Mouse (Mus musculus) ES-Bruce4 (cell line): ENCODE measurements around the gene Hmgn2. TPM values are rescaled to one million over a fixed set of nuclear protein-coding genes. Genes with fewer than 3 reads are reported as not detected.
A peak's percentile ranks its signal among the peaks of the same experiment; 100 is the strongest.

ENCODE experiments used
- H3K27ac ChIP-seq: 2 replicates; pipeline ENCODE4 v1.5.1; 2012; ENCODE audit warnings: low read length, inconsistent platforms; ENCODE audit not compliant: insufficient read depth
- H3K27me3 ChIP-seq: 2 replicates; pipeline ENCODE4 v1.6.1; 2012; ENCODE audit warnings: mild to moderate bottlenecking, low read length, inconsistent platforms; ENCODE audit not compliant: control insufficient read depth, poor library complexity, insufficient read depth, severe bottlenecking
- H3K36me3 ChIP-seq: 2 replicates; pipeline ENCODE4 v1.6.1; 2012; ENCODE audit warnings: inconsistent platforms, mild to moderate bottlenecking, low read length, moderate library complexity; ENCODE audit not compliant: control insufficient read depth, poor library complexity, insufficient read depth, severe bottlenecking
- H3K4me1 ChIP-seq: one replicate; pipeline ENCODE4 v1.8.1; 2011; ENCODE audit warnings: low read length; ENCODE audit not compliant: control insufficient read depth, insufficient read depth
- H3K4me3 ChIP-seq: 2 replicates; pipeline ENCODE4 v1.5.1; 2011; ENCODE audit warnings: low read depth, mild to moderate bottlenecking, low read length
- H3K9ac ChIP-seq: 2 replicates; pipeline ENCODE4 v1.6.1; 2012; ENCODE audit warnings: low read depth, mild to moderate bottlenecking, inconsistent platforms; ENCODE audit not compliant: poor library complexity, severe bottlenecking
- H3K9me3 ChIP-seq: replicated peaks from 2 replicates; pipeline ENCODE4 v1.6.1; 2012; ENCODE audit warnings: mild to moderate bottlenecking, low read length, inconsistent platforms; ENCODE audit not compliant: control insufficient read depth, poor library complexity, insufficient read depth, severe bottlenecking
- CTCF ChIP-seq: IDR thresholded peaks from one replicate; pipeline ENCODE4 v1.8.1; 2011; ENCODE audit warnings: low read depth, low read length
- EP300 ChIP-seq: IDR thresholded peaks from 2 replicates; pipeline ENCODE4 v1.6.1; 2011; ENCODE audit warnings: low read depth, low read length; ENCODE audit not compliant: insufficient read depth
- POLR2A ChIP-seq: IDR thresholded peaks from one replicate; pipeline ENCODE4 v1.8.1; 2011; ENCODE audit warnings: low read length; ENCODE audit not compliant: insufficient read depth
- polyA plus RNA-seq: library from polyadenylated mRNA; stranded (reverse); fragments of >200 nt; gene quantifications from 2 replicates; pipeline ENCODE4 v1.2.4, GENCODE M21; 2011; ENCODE audit warnings: low read depth; ENCODE audit not compliant: missing spikeins, insufficient read depth, insufficient read length

The Hmgn2 gene
- polyA plus RNA-seq, 1 experiment: 257 TPM

DNA sequence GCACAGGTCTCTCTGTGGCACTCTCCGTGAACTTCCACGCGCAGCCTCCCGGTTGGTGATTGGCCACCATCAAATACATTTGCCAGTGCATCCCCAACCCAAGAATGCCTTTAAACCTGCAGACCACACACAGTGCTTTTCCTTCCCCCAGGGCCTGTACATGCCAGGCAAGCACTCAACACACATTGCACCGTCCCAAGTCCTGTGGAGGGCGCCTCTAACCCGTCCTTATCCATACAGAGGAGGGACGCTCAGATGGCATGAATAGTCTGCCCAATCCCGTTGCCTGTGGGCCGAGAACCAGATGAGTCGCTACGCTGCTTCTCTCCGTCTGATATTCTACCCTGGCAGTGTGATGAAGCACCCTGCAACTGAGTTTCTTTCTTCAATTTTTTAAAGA, 14.5 kb upstream of the Hmgn2 start:
- no peaks in the 10 kb centered on the region for H3K27me3 ChIP-seq
- TF ChIP-seq CTCF (peak; percentile 12), EP300 (no peak)
- no peaks in the 10 kb centered on the region for H3K9me3 ChIP-seq
- no peak overlapping the region for H3K9ac ChIP-seq
- H3K4me1 ChIP-seq: no peaks in the 10 kb centered on the region
- no peak overlapping the region for H3K4me3 ChIP-seq
- no peak overlapping the region for H3K27ac ChIP-seq
- H3K36me3 ChIP-seq: peaks cover 13% of the 10 kb centered on the region

DNA sequence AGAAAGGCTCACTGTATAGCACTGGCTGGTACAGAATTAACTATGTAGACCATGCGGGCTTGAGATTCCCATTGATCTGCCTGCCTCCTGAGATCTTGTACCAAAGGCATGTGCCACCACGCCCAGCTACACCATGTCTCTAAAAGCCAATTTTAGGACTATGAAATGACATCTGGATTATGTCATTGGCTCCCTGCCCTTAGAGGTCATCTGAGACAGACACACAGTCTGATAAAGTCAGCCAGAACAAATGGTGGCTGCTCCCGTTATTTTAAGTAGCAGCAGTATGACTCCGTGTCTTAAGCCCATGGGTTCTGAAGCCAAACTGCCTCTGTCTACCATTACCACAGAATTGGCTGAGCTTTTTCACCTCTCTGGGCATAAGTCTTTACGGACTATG, 12.0 kb upstream of the Hmgn2 start:
- no peaks in the 10 kb centered on the region for H3K4me1 ChIP-seq
- no peak overlapping the region for H3K9ac ChIP-seq
- no peaks in the 10 kb centered on the region for H3K9me3 ChIP-seq
- TF ChIP-seq POLR2A (no peak), EP300 (no peak), CTCF (no peak)
- H3K36me3 ChIP-seq: peaks cover 16% of the 10 kb centered on the region
- no peak overlapping the region for H3K4me3 ChIP-seq
- H3K27ac ChIP-seq: no peak overlapping the region
- H3K27me3 ChIP-seq: no peaks in the 10 kb centered on the region

DNA sequence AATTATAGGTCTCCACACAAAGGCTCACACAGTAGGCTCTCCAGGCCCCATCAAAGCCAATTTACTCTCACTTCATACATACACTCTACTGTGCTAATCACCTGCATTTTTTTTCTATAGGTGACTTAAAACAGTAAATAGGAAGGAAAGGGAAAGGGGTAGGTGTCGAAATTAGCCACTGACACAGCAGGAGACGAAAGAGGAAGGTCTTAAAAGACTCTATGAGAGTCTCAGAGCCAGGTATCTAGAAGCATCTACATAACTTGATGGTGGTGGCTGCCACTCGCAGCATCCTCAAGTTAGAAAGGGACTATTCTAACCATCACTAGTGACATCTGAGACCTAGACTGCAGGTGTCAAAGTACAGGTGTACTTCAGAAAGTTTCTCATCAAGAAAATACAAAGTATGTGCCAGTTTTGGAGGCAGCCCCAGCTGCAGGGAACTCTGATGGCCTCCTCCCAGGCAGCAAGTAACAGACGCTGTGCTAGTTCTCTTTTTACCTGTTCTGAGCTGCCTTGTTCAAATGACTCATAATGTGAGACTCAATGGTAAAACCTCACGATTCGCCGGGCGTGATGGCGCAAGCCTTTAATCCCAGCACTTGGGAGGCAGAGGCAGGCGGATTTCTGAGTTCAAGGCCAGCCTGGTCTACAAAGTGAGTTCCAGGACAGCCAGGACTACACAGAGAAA, 9.7 kb upstream of the Hmgn2 start:
- Histone ChIP-seq H3K9ac (no peak overlapping the region), H3K36me3 (peaks cover 14% of the 10 kb centered on the region), H3K9me3 (no peaks in the 10 kb centered on the region), H3K27ac (no peak overlapping the region), H3K4me1 (no peaks in the 10 kb centered on the region), H3K4me3 (no peak overlapping the region), H3K27me3 (no peaks in the 10 kb centered on the region)
- TF ChIP-seq EP300: no peak
- TF ChIP-seq POLR2A: no peak
- no peak for TF ChIP-seq CTCF

DNA sequence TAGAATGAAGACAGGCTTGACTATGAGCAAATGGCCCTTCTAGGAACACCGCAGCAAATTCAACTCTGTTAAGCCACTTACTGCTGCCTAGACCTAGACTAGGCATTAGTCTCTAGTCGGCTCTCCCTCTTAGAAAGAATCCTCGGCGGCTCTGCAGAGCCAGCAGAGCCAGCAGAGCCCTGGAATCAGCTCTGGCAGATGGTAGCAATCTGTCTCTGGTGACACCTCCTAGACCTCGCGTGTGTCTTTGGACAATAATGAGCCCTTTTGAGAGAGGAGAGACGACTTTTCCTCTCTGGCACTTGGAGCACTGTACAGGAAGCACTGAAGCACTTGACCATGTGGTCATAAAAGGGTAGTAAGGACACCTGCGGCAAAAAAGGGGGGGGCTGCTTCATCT, 3.3 kb upstream of the Hmgn2 start:
- no peaks in the 10 kb centered on the region; the same call in 1 of the 2 replicates for H3K36me3 ChIP-seq
- H3K9ac ChIP-seq: no peak overlapping the region
- no peaks in the 10 kb centered on the region for H3K9me3 ChIP-seq
- H3K27me3 ChIP-seq: no peaks in the 10 kb centered on the region
- H3K4me1 ChIP-seq: peaks cover 2% of the 10 kb centered on the region
- no peak for TF ChIP-seq POLR2A
- no peak for TF ChIP-seq EP300
- no peak for TF ChIP-seq CTCF
- H3K27ac ChIP-seq: no peak overlapping the region
- no peak overlapping the region for H3K4me3 ChIP-seq

DNA sequence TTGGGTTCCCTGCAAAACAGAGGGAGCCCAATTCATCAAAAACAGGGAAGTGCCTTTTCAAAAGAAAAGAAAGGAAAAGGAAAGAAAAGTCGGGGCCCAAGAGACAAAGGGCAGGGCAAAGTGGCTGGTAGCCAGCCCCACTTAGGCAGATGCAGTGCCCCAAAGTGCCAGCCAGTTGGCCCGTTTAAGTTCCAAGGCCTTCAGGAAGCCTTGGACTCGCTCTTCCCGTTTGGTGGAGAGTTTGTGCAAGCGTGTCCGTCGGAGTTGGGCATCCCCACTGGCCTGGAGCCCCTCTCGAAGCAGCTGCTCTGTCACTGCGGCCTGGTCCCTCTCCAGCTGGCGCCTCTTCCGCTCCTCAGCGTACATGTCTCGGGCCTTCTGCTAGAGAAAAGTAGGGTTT, 2.4 kb upstream of the Hmgn2 start:
- Histone ChIP-seq H3K9me3 (no peaks in the 10 kb centered on the region), H3K36me3 (peaks cover 7% of the 10 kb centered on the region), H3K27ac (no peak overlapping the region), H3K4me1 (peaks cover 2% of the 10 kb centered on the region), H3K9ac (no peak overlapping the region), H3K27me3 (no peaks in the 10 kb centered on the region), H3K4me3 (no peak overlapping the region)
- TF ChIP-seq CTCF: no peak
- TF ChIP-seq POLR2A: no peak
- no peak for TF ChIP-seq EP300

DNA sequence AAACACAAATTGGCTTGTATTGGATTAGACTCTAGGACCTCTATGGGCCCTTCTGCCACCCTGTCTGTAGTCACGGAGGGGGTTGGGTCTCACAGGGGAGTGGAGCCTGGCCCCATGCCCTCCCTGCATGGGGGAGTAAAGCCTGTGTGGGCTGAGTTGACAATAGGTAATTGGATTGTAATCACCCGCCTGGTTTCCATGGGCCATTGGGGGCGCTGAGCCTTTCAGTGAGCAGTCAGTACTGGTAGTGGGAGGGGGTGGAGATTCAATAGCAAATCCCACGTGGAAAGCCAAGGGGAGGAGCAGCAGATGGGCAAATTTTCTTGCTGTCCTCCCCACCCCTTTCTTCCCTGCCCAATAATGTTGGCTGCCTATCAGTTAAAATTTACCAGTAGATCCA, 1.7 kb upstream of the Hmgn2 start:
- H3K9me3 ChIP-seq: no peaks in the 10 kb centered on the region
- H3K4me1 ChIP-seq: peaks cover 2% of the 10 kb centered on the region
- peaks cover 11% of the 10 kb centered on the region for H3K36me3 ChIP-seq
- H3K27ac ChIP-seq: no peak overlapping the region
- H3K4me3 ChIP-seq: no peak overlapping the region
- H3K9ac ChIP-seq: no peak overlapping the region
- no peaks in the 10 kb centered on the region for H3K27me3 ChIP-seq
- no peak for TF ChIP-seq EP300
- TF ChIP-seq POLR2A: no peak
- TF ChIP-seq CTCF: no peak
